Mouse (Mus musculus): ENCODE data around the gene Mrgprh. TPM values are rescaled to one million over a fixed set of nuclear protein-coding genes. Genes with fewer than 3 reads are reported as not detected.

Gene Mrgprh
- not detected in 2 replicates for polyA plus RNA-seq (2021; fragmentation: Nextera tagmentation)
- long read RNA-seq, experiment 1 = 0 reads
- long read RNA-seq, experiment 2 = 0 reads

GRCm38 (mm10) chr17:12875734-12876133 lies at the start of gene Mrgprh:
Gene Mrgprh, plus strand, starts transcription at chr17:12876034.

GRCm38 (mm10) chr17:12868043-12868442 lies 7.8 kb upstream of the Mrgprh start, which contains the start of gene Mas1:
Gene Mas1, minus strand, starts transcription at chr17:12868143.

GRCm38 (mm10) chr17:12909361-12910280 lies 33.8 kb downstream of the Mrgprh start, which contains the start of gene Pnldc1:
Gene Pnldc1, minus strand, starts transcription at chr17:12910230.

GRCm38 (mm10) chr17:12915488-12915880 lies 39.6 kb downstream of the Mrgprh start, which contains the start of gene Tcp1:
Gene Tcp1, plus strand, starts transcription at chr17:12915701.

GRCm38 (mm10) chr17:12915881-12916583 lies 40.2 kb downstream of the Mrgprh start, which contains the start of gene Mrpl18:
Gene Mrpl18, minus strand, starts transcription at chr17:12916345.

Other genes starting within 250 kb of the Mrgprh start
- gene Slc22a1, start 200.2 kb upstream of the Mrgprh start, polyA plus RNA-seq (2021; fragmentation: Nextera tagmentation) = 1.6 and 1.9 TPM in 2 replicates
- gene Igf2r, start 106.4 kb upstream of the Mrgprh start, polyA plus RNA-seq (2021; fragmentation: Nextera tagmentation) = 1.8 and 2.6 TPM in 2 replicates
- 18.3 and 21.6 TPM in 2 replicates for gene Mas1, start 7.9 kb upstream of the Mrgprh start, polyA plus RNA-seq (2021; fragmentation: Nextera tagmentation)
- 0.63 and 0.93 TPM in 2 replicates for gene Pnldc1, start 34.2 kb downstream of the Mrgprh start, polyA plus RNA-seq (2021; fragmentation: Nextera tagmentation)
- gene Tcp1, start 39.7 kb downstream of the Mrgprh start, polyA plus RNA-seq (2021; fragmentation: Nextera tagmentation) = 176 and 232 TPM in 2 replicates
- gene Mrpl18, start 40.3 kb downstream of the Mrgprh start, polyA plus RNA-seq (2021; fragmentation: Nextera tagmentation) = 136 and 148 TPM in 2 replicates
- 2.5 and 3.8 TPM in 2 replicates for gene Acat3, start 64.6 kb downstream of the Mrgprh start, polyA plus RNA-seq (2021; fragmentation: Nextera tagmentation)
- 46.2 and 59.1 TPM in 2 replicates for gene Acat2, start 84.7 kb downstream of the Mrgprh start, polyA plus RNA-seq (2021; fragmentation: Nextera tagmentation)
- 57.0 and 74.2 TPM in 2 replicates for gene Wtap, start 118.1 kb downstream of the Mrgprh start, polyA plus RNA-seq (2021; fragmentation: Nextera tagmentation)
- gene Sod2, start 130.8 kb downstream of the Mrgprh start, polyA plus RNA-seq (2021; fragmentation: Nextera tagmentation) = 231 and 270 TPM in 2 replicates
- not detected in 2 replicates for gene Gpr31b, start 176.3 kb downstream of the Mrgprh start, polyA plus RNA-seq (2021; fragmentation: Nextera tagmentation)
- gene Tcp10b, start 185.1 kb downstream of the Mrgprh start, polyA plus RNA-seq (2021; fragmentation: Nextera tagmentation) = 0.18 TPM in 1 of 2 replicates, not detected in the other

Measured in left cerebral cortex, adult 6 months (tissue).